Mouse (Mus musculus): ENCODE measurements around the gene Mfsd9.

Mfsd9 gene

DNA sequence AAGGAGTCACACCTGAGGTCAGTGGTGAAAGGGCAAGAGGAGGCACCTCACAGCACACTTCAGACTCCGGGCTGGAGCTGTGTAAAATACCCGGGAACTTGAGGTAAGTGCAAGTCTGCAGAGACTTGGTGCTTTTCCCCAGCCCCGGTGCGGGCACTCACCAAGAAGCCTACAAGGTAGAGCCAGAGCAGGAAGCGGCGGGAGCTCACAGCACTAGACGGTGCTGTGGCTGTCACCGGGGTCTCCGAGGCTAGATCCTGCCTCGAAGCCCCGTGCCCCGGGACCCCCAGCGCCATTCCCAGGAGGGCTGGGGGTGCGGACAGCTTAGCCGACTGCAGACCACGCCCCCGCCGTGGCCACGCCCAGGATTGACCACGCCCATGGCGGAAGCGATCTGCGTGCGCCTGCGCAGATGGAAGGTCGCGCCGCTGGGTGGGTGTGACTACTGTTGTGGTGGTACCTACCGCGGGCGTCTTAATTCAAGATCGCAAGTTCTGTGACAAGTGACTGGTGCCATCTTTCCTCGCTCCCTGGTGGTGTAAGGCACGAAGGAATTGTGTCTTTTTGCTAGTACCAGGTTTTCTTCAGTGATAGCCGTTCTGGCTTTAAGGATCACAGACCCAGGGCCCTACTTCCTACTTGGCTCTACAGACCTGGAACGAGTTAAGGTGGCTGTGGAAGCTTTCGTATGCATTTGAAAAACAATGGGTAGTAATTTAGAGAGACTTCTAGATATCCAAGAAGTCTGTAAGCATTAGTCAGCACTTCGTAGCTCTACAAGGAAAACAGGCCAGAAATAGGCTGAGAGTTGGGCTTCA is at the start of gene Mfsd9:
Mfsd9 (minus strand) TSS at position 364 of the 818 bp plus-strand sequence.
- no peak for DNase-seq (ENCODE audit: extremely low read depth, low read depth, low spot score)

- no peak for DNase-seq (ENCODE audit: extremely low read depth, low read depth, low spot score)
Measured at GRCm38 (mm10) chr1:40835468-40835867, 45.0 kb upstream of the Mfsd9 start.

DNA sequence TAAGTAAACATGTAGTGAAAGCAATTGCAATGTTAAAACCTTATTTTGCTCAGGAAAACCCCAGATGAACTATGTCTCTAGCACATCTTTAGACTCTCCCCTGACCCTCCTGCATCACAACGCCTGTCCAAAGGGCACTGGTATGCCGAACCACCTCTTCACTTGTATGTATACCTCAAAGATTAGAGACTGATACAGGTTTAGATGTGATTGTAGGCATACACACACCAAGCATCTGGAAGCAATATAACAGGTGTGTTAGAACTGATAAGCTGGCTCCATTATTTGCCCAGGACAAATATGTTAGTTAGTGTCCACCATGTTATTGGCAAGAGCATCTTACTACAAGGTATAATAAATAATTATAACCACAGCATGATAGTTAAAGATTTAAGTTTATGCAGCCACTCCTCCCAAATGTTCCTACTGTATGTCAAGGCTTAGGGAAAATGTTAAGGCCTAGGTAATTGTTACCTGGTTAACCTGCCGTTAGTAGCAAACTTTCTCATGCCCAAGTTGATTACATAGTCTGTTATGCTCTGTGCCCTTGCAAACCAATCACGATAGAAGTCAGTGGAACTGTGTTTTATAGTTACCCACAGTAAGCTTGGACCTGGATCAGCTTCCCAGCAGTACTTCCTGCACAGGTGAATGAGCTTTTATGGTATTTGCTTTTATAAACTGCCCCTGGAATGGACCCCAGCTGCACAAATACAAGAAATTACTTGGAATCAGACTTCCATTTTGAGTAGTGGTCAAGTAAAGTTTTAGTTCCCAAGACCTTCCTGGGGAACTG is 40.4 kb upstream of the Mfsd9 start:
- no peak for DNase-seq (ENCODE audit: extremely low read depth, low read depth, low spot score)

- peak; percentile 67 for DNase-seq (ENCODE audit: extremely low read depth, low read depth, low spot score)
Measured at GRCm38 (mm10) chr1:40829213-40829914, 38.9 kb upstream of the Mfsd9 start.

DNA sequence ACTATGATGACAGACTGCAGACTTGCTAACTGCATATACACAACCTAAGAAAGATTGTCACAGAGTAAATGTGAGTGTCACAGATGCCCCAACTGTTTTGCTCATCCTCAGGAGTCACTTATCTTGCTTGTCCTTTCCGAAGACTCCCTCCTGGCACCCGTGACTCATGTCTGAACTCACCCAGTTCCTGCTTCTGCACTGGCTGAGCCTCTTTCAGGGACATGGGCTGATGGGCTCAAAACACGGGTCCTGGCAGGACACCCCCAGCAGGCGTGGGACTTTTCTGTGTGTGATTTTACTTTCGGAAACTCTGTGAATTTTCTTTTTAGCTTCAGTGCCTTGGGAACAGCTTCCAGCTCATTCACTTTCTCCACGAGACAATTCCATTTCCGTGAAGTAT is 35.3 kb upstream of the Mfsd9 start:
- no peak for DNase-seq (ENCODE audit: extremely low read depth, low read depth, low spot score)

- no peak for DNase-seq (ENCODE audit: extremely low read depth, low read depth, low spot score)
Measured at GRCm38 (mm10) chr1:40824936-40825335, 34.4 kb upstream of the Mfsd9 start.

DNA sequence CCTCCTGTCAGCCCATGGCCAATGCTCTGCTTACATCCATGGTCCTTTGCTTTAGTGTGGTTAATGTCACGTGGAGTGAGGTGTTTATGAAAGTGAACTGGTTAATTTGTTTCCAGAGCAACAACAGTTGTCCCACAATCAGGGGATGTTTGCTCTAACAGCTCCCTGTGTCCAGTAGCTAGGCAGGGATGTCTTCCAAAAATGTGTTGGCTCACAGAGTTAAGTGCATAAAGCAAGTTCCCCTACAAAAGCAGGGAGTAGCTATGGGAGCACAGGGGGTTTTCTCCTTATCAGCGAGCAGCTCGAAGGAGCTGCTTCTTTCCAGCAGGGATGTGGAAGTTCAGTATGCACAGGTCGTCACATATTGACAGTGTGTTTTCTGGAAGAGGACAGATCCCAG is 34.0 kb upstream of the Mfsd9 start:
- no peak for DNase-seq (ENCODE audit: extremely low read depth, low read depth, low spot score)

DNA sequence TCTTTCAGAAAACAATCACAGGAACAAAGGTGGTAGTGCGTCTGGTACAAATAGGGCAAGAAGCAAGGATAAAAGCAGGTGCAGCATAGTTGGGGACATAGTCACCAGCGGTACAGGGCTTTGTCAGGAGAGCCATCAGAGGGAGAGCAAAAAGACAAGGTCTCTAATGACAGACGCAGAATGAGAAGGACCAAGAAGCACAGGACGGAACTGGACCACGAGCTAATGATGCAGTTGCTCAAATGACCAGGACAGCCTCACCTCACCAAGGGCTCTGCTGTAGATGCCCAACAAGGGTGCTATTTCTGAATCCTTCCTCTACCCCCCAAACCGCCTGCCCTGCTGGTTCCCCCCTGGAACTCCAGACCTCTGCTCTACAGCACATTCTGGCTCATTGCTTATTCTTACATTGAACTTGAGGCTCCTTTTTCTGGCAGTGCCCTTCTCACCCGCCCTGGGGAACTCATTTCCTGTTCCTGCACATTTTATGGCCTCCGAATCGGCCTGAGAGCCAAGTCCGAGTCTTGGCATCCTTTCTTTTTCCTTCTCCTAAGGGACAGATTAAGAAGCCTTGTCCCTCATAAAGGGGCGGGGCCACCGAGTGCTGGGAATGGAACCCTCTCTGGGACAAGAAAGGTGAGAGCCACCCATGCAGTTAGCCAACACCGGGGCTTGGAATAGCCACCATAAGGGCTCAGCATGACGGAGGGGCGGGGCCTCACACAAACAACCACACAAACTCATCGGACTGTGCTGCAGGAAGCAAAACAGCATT is 24.8 kb upstream of the Mfsd9 start:
- DNase-seq (ENCODE audit: extremely low read depth, low read depth, low spot score): no peak

DNA sequence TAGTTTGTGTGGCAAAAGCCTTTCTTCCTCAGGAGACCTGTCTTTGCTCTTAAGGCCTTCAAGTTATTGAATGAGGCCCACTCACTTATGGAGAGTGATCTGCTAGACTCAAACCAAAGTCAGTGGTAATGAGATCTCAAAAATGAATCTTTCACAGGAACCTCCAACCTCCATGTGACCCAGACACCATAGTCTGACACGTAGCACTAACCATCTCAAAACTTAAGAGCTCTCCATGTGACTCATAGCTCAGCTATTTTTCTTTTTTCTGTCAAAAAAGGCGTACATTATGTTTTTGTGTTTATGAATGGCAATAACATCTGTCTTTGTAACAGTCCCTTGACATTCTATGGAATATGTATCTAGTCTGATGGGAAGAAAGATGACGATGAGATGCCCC is 18.2 kb upstream of the Mfsd9 start:
- DNase-seq (ENCODE audit: extremely low read depth, low read depth, low spot score): no peak

GRCm38 (mm10) chr1:40805891-40806290 is 15.4 kb upstream of the Mfsd9 start:
- DNase-seq (ENCODE audit: extremely low read depth, low read depth, low spot score): no peak

- no peak for DNase-seq (ENCODE audit: extremely low read depth, low read depth, low spot score)
Measured at GRCm38 (mm10) chr1:40805351-40805750, 14.9 kb upstream of the Mfsd9 start, which contains the start of gene Tmem182. Gene Tmem182, plus strand, starts transcription at chr1:40805601.

DNA sequence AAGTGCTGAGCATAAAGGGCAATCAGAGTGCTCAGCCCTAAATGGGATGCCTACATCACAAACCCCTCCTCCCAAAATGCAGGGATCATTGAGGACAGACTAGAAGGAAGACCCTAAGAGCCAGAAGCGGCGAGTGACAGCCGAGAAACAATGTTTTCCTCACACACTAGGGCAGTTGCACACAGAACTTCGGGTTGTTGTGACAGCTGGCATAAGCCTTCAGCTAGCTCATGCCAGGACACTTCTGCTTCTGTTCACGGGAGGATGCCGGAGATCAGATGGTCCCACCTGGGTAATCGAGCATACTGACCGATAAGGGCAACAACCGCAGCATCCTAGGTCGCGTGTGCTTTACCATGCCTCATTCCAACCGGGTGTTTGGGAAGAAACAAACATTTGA is 13.6 kb upstream of the Mfsd9 start:
- DNase-seq (ENCODE audit: extremely low read depth, low read depth, low spot score): no peak

DNA sequence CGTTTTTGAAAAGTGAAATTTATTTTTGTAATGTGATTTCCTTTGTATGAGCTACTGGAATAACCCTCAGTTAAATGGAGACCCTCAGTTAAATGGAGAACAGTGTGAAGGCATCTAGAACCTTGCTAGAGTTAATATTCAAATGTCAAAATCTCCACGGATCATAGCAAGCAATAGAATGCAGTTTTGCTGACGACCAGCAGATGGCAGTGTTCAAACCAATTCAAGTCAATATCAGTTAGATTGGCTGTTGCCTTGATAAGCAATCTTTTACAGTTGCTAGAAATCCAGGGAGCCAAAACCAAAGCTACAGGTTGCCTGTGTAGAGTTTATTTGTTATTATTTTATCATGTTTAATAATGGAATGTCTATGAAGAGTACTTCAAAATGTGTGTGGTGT is 12.3 kb upstream of the Mfsd9 start:
- DNase-seq (ENCODE audit: extremely low read depth, low read depth, low spot score): no peak

GRCm38 (mm10) chr1:40800908-40801307 is 10.4 kb upstream of the Mfsd9 start:
- no peak for DNase-seq (ENCODE audit: extremely low read depth, low read depth, low spot score)

DNA sequence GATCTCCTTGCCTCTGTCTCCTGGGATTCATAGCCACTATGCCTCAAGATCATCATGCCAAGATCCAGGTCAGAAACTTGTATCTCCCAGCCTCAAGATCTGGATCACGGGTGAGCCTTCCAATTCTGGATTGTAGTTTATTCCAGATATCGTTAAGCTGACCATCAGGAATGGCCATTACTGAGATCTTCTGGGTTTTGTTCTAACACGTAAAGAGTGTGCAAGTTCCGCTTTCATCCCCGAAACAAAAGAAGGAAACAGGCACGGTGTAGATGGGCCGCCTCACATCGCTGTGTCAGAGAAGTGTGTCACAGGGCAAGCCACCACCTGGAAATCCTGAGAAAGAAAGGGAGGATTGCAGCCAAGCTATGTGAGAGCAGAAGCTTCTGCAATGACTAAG is 8.6 kb upstream of the Mfsd9 start:
- no peak for DNase-seq (ENCODE audit: extremely low read depth, low read depth, low spot score)

DNA sequence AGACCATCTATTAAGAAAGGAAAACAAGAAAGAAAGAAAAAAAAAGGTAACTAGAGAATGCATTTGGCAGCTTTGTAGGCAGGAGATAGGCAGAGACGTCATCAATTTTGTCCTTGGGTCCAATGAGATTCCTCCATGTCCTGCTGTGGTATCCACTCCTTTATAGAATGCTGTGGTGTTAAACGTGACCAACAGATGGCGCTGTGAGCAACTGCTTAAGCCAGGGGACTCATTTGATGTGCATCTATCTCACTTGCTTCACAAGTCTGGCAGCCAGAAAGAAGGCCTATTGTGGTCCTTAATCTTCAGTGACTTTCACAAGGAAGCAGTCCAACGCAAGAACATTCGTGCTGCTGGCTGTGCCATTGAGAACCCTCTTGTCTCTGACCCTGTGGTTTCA is 6.9 kb upstream of the Mfsd9 start:
- DNase-seq (ENCODE audit: extremely low read depth, low read depth, low spot score): no peak

- no peak for DNase-seq (ENCODE audit: extremely low read depth, low read depth, low spot score)
Measured at GRCm38 (mm10) chr1:40795508-40795907, 5.0 kb upstream of the Mfsd9 start.

GRCm38 (mm10) chr1:40789666-40790233 is 737 bp downstream of the Mfsd9 start:
- peak; percentile 93 for DNase-seq (ENCODE audit: extremely low read depth, low read depth, low spot score)

GRCm38 (mm10) chr1:40788956-40789355 is 1.5 kb downstream of the Mfsd9 start:
- DNase-seq (ENCODE audit: extremely low read depth, low read depth, low spot score): no peak

GRCm38 (mm10) chr1:40785876-40786445 is 4.5 kb downstream of the Mfsd9 start:
- no peak for DNase-seq (ENCODE audit: extremely low read depth, low read depth, low spot score)
